Mouse (Mus musculus): ENCODE measurements at regions not wholly inside any gene's neighbourhood (a gene's known extent, or its start where the extent isn't known, plus 50 kb on each side); places are given as distances from the start of the nearest gene placed in this dataset.

- no peak for ATAC-seq (replicated peaks; ENCODE audit: low FRiP score, poor library complexity, severe bottlenecking)
Observed at GRCm38 (mm10) chr16:76096363-76096762, 74.3 kb upstream of the Samsn1 start.

- 0 out of 2 replicates have a peak, but pooled peaks have one; percentile 39 for ATAC-seq (replicated peaks; ENCODE audit: low FRiP score, poor library complexity, severe bottlenecking)
Observed at GRCm38 (mm10) chr16:76085363-76085762, 63.3 kb upstream of the Samsn1 start.

- ATAC-seq (replicated peaks; ENCODE audit: low FRiP score, poor library complexity, severe bottlenecking) = no peak
Observed at GRCm38 (mm10) chr16:76082465-76082864, 60.4 kb upstream of the Samsn1 start.

GRCm38 (mm10) chr16:76079761-76080502 is 57.9 kb upstream of the Samsn1 start:
- ATAC-seq (replicated peaks; ENCODE audit: low FRiP score, poor library complexity, severe bottlenecking) = no peak

GRCm38 (mm10) chr16:76078219-76078618 is 56.1 kb upstream of the Samsn1 start:
- ATAC-seq (replicated peaks; ENCODE audit: low FRiP score, poor library complexity, severe bottlenecking) = no peak

- no peak for ATAC-seq (replicated peaks; ENCODE audit: low FRiP score, poor library complexity, severe bottlenecking)
Observed at GRCm38 (mm10) chr16:76076231-76076630, 54.1 kb upstream of the Samsn1 start.
